Mouse (Mus musculus) erythroid progenitor cell, adult 5-6 weeks (primary cell): ENCODE data around the gene Pfkfb2. TPM values are rescaled to one million over a fixed set of nuclear protein-coding genes. Genes with fewer than 3 reads are reported as not detected.

Source experiments
- ATAC-seq: replicated peaks from 2 replicates; pipeline ENCODE4 v1.8.0; 2016; ENCODE audit warnings: moderate number of reproducible peaks, mild to moderate bottlenecking, moderate TSS enrichment, inconsistent platforms; ENCODE audit not compliant: poor library complexity, low FRiP score, severe bottlenecking
- total RNA-seq, 2 experiments: library from RNA; stranded (forward) in 1 of 2; stranded (reverse) in 1 of 2; fragments of 150-400 nt in 1 of 2; fragments of 186-747, 209-891 nt in 1 of 2; gene quantifications; 2 replicates each; pipeline versions ENCODE4 v1.2.3 to v1.2.4; 2015 to 2017; ENCODE audit warnings: low replicate concordance in 2 of 2

Pfkfb2 gene
- total RNA-seq (2015; ENCODE audit: low replicate concordance) (23.5 and 26.7 TPM in 2 replicates), total RNA-seq (2017; ENCODE audit: low replicate concordance) (38.4 and 45.7 TPM in 2 replicates)

DNA sequence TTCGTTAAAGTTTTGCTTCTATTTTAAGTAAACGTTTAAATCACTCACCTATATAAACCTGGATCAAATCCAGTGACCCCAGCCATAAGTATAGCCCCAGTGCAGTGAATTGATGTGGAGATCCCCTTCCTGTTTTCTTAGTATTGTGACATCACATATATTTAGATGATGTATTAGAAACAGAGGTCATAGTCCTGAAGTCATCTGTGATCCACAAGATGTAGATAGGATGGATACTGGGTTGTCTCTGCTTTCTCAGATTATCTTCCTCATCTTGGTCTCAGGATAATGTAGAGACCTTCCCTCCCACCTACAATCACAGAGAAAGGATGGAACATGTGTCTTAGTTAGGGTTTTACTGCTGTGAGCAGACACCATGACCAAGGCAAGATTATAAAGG is at the start of gene Pfkfb2:
TSS of gene Pfkfb2 (minus strand) at position 101 of the 400 bp plus-strand sequence.
- no peak for ATAC-seq

DNA sequence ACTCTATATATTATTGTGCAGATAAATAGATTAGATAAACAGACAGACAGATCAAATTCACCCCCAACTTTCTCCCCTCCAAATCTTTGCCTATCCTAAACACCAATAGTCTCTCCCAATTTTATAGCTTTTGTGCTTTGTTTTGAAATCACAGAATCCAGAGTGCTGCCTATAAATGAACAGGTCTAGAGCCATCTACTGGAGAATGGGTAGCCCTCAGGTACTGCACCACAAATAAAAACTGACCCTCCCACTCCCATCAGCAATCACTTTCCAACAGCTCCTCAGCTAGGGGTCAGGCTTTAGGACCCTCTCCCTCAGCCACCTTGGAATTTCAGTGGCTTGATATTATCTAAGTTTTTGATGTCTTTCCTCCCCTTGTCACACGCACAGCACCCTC is 47.6 kb upstream of the Pfkfb2 start:
- no peak; the same call in 1 of the 2 replicates for ATAC-seq

DNA sequence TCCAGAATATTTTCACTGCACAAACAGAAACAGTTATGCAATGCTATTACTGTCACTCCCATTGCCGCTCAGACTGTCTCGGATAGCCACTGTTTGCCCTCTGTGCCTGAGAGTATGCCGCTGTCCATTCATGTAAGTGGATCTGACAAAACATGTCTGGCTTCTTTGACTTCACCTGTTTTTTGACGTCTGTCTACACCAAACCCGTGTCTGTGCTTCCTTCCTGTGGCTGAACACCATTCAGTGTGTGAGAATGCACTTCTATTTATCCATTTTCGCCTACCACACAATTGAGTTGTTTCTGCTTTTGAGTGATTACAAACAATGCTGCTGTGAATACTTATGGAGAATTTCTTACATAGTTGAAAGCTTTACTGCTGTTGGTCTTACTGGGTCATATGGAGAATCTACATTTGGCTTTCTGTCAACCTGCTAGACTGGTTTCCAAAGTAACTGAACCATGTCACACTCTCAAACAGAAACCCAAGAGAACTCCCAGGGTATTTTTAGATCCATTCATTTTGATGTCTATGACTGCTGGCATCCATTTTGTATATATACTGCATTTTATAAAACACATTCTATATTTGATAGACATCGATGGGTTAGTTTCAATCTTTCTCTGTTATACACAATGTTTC is 46.8 kb upstream of the Pfkfb2 start:
- ATAC-seq: no peak

DNA sequence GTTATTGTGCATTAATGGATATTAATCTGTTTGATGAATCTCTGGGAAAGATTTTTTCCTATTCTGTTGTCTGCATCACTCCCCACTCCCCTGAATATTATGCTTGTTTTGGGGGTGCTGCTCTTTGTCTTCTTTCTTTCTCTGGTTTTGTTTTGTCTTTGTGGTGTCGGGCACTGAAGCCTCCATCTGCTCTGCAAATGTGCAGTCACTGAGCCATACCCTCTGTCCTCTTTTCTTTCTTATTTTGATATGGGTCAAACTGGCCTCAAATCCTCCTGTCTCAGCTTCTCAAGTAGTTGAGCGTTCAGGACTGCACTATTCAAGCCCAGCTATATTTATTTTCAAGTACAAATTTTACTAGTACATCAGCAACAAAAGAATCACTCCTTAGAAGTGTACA is 46.2 kb upstream of the Pfkfb2 start:
- ATAC-seq: no peak; the same call in 1 of the 2 replicates

DNA sequence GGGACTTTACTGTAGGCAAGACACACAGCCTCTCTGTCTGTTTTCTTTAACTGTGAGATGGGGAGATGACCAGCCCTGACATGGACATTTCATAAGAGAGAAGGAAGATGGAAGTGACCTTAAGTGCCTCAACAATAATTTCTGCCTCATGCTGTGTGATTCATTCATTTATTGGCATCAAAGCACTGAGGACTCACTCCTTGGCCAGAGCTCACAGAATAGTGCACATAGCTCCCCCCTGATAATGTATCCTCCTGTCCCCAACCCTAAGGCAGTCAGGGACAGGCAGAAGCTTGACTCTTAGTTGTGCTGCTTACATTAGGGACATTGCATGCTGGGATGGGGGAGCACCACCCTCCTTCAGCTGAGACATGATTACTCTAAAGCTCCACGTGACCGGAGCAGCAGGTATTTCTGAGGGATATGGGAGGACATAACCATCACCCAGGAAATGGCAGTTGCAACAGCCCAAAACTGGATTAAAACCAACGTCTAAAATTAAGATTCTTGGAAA is 42.0 kb upstream of the Pfkfb2 start:
- ATAC-seq: no peak

DNA sequence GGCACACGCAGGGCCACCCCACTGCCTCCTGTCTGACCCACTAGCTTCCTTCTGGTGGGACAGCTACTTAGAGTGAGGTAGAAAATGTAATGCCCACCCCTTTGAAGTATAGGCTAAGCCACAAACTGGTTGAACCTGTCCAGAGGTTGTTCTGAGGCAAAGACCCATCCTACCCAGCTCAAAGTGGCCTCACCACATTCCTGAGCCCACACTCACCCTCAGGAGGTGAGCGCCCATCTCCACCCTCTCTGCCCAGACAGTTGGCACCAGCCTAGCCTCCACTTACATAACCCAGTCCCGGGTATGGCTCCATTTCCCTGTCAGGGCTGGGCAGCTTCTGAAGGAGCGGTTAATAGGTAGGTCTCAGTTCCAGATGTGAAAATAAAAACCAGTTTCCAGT is 41.4 kb upstream of the Pfkfb2 start:
- no peak for ATAC-seq

DNA sequence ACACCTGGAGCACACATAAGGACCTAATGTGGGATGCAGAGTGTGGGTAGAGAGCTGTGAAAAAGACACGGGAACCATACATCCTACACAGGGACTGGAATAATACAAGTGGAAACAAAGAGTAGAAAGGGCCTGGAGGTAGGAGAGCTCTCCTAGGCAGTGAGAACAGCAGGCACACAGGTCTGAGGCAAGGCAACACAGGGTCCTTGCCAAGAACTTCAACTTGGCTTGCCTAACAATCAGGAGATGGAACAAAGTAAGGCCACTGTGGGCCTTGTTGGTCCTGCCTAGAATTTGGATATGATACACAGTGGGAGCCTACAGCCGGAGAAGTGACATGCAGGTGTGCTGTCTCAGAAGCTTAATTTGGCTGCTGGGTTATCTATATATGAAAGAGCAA is 40.9 kb upstream of the Pfkfb2 start:
- ATAC-seq: no peak

DNA sequence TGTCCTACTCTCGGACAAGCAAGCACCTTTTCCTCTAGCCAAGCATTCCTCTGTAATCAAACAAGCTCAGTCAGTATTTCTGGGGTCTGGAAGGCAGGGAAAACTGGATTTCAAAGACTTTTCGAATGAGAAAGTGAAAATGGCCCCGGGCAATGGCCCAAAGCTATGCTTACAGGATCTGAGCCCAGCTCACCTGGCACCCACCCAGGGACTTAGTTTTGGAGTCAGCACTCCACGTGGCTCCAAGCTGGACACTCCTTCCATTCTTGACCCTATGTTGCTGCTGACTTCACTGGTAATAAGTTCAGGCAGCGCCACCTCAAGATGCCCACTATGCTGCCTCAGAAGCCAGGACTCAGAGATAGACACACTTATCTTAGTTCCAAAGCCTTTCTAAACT is 38.0 kb upstream of the Pfkfb2 start:
- ATAC-seq: no peak

DNA sequence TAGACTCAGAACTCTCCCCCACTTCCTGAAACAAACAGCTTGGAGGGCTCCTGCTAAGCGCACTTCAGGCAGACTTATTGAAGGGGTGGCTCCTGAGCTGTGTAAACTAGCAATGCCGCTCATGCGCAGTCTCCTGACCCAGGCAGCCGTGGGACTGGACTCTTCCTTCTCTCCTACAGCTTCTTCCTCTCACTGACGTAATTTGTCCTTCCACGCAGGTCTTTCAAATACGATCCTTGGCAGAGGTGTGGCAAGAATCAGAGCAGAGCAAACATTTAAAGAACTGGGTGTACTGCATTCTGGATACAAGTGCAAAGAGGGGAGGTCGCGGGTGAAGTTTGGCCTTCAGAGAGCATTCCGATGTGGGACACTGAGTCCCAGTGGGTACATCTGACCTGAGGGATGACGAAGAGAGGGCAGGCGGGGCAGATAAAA is 35.0 kb upstream of the Pfkfb2 start:
- no peak for ATAC-seq

DNA sequence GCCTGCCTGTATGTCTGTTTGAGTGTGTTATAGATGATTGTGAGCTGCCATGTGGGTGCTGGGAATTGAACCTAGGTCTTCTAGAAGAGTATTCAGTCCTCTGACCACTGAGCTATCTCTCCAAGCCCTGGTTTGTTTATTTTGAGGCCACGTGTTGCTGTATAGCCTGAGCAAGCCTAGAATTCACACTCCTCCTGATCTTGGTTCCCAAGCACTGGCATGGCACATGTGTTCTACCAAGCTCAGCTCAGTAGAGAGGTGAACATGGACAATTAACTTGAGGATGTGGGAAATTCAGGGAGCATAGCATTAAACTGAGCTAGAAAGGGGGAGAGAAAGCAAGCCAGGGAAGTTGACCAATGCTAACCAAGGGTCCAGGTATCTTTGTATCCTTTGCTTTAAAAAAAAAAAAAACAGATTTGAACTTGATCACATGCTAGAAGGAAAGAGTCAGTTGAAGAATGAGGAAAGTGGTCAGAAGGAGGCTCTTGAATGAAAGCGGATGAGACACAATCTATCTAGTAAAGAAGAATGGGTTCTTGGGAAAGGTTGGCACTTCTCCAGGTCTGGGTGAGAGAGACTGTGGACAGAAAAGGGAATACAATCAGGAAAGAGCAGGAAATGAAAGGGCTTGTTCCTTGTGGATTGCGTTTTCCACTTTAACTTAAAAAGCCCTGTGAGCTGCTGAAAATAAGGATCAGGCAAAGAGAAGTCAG is 33.1 kb upstream of the Pfkfb2 start:
- no peak for ATAC-seq

DNA sequence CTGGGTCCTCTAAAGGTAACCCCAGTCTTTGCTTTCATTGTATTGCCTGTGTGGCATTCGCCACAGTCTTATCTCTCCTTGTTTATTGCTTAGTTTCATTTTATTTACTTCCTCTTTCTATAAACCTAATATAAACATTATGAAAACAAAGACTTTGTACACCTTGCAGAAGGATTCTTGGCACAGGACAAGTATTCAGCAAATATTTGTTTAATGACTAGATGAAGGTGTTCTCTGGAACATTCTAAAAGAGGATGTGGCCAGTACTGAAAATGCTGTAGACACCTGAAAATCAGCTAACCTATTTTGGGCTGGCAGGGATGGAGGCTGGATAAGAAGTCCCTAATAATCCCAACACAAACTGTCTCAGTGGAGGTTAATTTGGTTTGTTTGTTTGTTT is 32.5 kb upstream of the Pfkfb2 start:
- ATAC-seq: no peak

DNA sequence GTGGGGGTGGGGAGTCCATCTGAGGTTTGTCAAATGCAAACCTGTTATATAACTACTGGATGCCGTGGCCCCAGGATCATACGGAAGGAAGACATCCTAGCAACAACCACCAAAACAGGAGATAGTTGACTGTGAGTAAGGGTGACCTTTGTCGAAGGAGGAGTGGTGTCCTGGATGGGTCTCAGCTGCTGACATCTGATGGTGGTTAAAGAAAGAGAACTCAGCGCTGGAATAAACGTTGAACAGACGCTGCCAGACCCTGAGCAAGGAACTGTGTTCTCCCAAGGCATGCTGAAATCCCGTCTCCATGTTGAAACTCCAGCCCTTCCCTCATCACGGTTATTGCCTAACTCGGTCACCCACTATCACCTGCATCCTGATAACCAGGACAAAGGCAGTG is 30.6 kb upstream of the Pfkfb2 start:
- no peak for ATAC-seq

DNA sequence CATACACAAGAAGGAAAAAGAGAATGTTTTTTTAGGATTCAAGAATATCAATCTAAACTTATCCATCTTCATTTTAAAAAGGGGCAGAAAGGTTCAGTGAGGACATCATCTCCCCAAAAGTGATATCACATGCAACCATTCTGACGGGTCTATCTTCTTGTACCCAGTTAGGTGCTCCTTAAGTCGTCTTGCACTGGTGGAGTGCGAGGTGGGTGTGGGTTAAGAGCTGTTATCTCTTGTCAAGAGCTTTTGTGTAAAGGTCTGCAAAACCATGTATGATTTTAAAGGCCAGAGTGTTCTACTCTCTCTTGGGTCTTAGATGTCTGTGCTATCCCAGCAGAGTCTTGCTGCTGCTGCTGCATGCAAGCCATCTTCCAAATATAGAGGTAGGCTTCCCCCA is 17.8 kb upstream of the Pfkfb2 start:
- no peak for ATAC-seq

DNA sequence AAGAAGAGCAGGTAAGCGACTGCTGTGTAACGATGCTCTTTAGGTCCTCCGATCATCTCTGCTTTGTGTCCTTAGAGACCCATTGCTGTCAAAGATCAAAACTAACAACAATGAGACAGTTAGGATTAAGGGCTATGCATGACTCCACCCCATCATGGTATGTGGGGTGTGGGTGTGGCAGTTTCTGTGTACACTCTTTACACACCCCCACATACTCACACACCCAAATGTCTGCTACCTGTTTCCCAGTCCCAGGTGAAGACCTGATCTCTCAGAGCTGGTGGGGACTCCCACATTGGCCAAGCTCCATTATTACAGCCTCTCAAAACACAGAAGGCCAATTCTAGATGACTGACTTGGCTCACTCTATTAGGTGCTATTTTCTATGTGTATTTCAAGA is 16.5 kb upstream of the Pfkfb2 start:
- ATAC-seq: no peak

DNA sequence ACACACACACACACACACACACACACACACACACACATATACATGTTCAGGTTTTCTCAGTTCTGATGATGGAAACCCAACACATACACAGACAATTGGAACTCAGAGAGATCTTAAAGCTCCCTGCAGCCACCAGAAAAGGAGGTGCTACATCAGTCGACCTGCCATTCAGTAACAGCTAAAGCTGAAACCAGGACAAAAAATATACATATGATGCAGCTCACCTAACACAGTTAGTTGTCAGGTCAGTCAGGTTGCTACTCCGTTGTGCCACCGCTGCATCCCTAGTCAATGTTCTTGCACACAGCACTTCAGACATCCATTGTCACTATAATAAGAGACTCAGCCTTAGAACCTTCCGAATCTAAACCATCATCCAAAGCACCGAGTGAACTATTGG is 15.9 kb upstream of the Pfkfb2 start:
- ATAC-seq: no peak

DNA sequence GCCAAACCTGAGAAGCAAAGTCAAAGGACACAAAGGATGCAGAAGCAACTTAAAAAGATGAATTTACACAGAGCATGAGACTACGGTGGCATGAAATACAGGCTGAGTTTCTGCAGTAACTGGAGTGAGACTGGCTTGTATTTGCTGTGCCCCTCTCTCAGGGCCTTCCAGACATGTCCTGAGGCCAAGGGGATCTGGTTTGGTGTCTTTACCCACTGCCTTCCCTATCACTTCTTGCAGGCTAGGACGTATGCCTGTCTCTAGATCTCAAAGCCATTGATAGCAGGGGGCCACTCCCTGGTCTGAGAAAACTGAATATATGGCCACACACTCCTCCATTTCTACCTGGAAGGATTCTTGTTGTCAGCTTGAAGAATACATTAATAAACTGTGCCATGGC is 15.2 kb upstream of the Pfkfb2 start:
- ATAC-seq: peak; percentile 32; the same call in 1 of the 2 replicates

DNA sequence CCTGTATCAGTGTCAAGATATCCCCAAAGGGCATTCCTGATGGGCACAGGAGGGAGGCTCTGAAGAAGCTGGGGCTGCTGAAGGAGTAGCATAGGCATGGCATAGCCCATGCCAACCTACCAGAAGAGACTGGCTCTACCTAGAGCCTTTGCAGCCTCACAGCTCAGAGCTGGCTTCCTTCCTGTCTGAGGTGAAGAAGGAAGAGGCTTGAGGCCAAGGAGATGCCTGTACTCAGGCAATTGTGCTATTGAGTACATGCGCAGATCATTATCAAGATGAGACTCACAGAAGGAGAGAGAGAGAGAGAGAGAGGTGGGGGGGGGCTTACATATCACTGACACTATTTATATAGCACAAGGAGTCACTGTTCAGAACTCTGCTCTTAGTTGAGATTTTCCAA is 14.7 kb upstream of the Pfkfb2 start:
- no peak for ATAC-seq

DNA sequence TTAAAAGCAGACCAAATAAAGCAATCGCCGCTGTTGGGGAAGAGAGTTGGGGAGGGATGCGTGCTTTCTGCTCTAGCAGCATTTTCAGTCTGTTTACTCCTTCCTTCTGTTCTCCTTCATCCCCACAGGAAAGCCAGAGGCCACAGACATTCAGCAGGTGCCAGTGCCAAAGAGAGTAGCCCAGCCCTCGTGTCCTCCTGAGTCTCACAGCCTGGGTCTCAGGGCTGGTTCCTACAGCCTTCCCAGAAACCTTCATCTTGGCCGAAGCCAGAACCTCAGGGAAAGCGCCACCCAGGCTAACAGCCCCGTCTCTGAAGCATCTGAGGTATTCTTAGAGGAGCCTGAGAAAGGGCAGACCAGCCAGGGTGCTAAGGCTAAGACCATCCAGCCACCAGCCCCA is 13.1 kb upstream of the Pfkfb2 start:
- ATAC-seq: no peak

DNA sequence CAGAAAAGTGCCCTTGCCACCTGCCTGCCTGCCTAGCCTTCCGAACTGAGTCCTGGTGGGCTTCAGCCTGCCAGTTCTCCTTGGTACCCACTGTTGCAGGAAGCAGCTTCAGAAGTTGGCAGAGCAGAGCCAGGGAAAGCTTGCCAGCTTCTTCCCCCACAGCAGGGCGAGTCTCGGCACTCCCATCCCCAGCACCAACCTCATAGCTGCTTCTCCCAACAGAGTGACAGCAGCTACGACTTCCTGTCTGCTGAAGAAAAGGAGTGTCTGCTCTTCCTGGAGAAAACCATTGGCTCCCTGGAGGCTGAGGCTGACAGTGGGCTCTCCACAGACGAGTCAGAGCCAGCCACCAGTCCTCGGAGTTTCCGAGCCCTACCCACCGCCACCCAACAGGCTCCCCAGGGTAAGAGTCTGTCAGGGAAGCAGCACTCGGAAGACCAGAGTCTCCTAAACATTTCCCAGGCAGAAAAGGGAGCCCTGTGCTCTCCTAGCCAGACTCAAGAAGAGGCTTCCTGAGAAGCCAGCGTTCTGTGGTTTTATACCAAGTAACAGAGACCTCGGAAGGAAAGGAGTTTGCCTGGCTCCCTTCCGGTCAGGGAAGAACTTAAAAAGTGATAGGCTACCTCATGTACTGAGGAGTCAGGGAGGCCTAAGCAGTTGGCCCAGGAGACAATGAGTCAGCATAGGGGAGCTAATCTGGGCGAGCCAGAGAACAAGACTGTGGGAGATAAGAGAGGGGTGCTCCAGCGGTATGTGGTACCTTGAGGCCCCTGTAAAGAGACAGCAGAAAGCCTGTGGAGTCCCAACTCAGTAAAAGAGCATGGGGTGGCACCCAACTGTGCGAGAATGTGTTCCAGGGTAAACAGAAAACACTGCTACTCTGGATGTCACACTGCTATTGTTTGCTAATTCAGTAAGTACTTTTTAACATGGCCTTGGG is 12.0 kb upstream of the Pfkfb2 start:
- ATAC-seq: peak; percentile 80

DNA sequence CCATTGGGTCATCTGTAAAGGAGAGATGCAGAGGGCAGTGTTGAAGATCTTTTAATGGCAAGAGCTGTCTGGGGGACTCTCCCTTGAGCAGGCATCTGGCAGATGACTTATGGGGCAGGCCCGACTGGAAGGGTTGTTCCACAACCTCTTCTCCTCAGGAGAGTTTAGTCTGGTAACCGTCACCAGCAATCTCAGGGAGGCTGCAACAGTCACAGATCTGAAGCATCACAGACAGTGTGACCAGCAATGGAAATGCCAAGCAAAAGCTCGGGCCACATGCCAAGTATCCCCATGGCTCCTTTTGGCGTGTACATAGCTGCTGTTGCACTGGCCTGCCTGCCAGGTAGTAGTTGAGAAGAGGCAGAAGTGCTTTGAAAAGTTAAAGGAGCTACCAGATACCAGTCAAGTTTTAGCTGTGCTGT is 11.2 kb upstream of the Pfkfb2 start:
- ATAC-seq: peak; percentile 27
